Mouse (Mus musculus) olfactory bulb, adult 2 months (tissue): ENCODE results near the gene Snrnp35.

Experiments used
- CTCF ChIP-seq: fragments of 200-500 bp; IDR thresholded peaks from 2 replicates; pipeline ENCODE4 v1.5.1; 2012; ENCODE audit warnings: low read depth, mild to moderate bottlenecking, low read length, moderate library complexity; ENCODE audit not compliant: insufficient read depth
- POLR2A ChIP-seq: fragments of 200-500 bp; IDR thresholded peaks from 2 replicates; pipeline ENCODE4 v1.6.1; 2012; ENCODE audit warnings: mild to moderate bottlenecking, low read depth, low read length, moderate library complexity; ENCODE audit not compliant: insufficient read depth

GRCm38 (mm10) chr5:124481714-124482113 is 1.2 kb upstream of the Snrnp35 start:
- TF ChIP-seq POLR2A (no peak), CTCF (no peak)
